Mouse (Mus musculus) left cerebral cortex, postnatal 25 days (tissue): ENCODE results near the gene Stau1. TPM values are rescaled to one million over a fixed set of nuclear protein-coding genes. Genes with fewer than 3 reads are reported as not detected.

ENCODE experiments used
- DNase-seq, 2 experiments: peaks; one replicate each; pipeline ENCODE4 v3.0.0; 2022; ENCODE audit warnings: low spot score in 2 of 2, mixed read lengths in 1 of 2
- intact Hi-C: fragments of 180-260 bp; cut with DNase I; formaldehyde crosslinking; loops from one replicate; pipeline ENCODE4 v1.15.1; 2025
- total RNA-seq, 2 experiments: library from RNA; stranded (reverse); gene quantifications; 2 replicates each; pipeline ENCODE4 v1.2.3; 2021

The Stau1 gene
- total RNA-seq, 2 experiments from 2014 or later, result 64.4 to 67.1 TPM

DNA sequence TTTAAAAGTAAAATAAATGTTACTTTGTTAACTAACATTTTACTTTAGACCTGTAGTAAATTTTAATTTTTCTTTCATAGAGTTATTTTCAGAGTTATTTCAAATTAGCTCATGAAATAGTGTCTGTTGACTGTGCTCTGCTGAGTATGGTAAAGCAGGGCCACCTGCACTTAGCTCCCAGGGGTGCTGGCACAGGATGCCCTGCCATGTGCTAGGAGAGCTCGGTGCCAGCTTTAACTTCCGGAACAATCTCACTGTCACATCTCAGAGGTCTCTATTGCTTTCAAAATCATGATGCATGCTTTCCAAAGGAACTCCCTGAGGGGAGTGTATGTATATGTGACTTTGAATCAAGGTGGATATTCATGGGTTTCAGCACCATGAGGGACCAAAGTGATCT is 59.9 kb downstream of the Stau1 start:
- intact Hi-C loops, result no loop called here

DNA sequence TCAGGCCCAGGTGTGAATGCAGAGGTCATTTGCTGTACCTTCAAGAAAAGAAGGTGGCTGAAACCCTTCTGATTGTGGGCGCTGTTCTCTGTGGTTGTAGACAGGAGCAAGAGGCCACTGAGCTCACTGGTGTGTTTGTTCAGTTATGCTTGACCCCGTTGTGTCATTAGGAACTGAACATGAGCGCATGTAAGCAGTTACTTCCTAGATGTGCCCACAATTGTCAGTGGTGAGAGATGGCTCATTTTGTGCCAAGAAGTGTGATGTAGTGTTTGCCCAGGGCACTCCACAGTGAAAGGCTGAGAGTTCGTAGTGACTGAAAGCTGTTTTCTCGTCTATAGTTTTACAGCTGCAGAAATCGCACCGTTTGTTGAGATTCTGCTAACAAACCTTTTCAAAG is 60.5 kb downstream of the Stau1 start:
- no peak for DNase-seq
- intact Hi-C loops, result no loop called here

More for the DNA sequence above, 59.9 kb downstream of the Stau1 start:
- no peak for DNase-seq

DNA sequence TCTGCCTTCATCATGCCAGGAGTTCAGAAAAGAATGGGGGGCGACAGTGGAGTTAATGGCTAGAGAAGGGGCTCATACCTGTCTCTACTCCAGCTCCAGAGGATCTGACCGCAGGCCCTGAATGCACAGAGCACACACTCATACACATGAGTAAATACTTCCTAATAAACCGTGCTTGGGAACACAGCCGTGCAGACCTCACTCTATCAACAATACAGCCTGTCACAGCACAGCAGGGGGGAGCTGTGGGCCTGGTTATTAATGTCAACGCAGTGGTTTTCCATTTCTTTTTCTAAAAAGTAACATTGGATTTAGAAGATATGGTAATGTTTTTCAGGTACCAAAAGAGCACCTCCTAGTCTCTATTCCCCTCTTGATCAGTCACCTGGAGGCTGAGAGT is 61.7 kb downstream of the Stau1 start:
- intact Hi-C loops, result no loop called here
- DNase-seq, result no peak

DNA sequence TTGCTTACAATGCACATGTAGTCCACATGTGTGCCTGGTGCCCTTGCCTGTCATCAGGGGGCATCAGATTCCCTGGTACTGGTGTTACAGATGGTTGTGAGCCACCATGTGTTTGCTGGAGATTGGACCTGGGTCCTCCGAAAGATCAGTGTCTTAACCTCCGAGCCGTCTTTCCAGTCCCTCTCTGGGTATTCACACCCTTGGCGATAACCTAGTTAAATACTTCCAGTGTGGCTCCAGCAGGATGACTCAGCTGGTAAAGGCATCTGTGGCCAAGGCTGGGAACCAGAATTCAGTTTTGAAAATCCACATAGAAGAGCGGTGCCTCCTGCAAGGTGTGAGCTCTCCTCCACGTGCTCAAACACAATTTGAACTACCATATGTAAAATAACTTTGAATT is 62.2 kb downstream of the Stau1 start:
- peak in 1 of 2 experiments; percentile 48 for DNase-seq
- intact Hi-C loops, result no loop called here

DNA sequence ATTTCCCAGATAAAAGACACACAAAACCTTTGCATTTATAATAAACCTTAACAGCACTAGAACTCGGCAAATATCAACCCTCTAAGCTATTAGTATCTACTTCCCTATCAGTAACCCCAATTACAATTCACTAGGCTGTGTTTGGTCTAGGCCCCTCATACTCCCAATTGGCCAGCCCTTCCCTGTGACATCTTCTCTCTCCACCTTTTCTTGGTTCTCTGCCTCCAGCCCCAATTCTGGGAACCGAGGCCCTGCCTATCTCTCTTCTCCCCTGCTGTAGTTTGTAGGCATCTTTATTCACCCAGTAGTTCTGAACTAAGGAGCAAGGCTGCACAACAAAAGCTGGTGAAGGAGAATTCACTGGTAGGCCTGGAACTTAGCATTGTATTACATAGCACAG is 72.1 kb downstream of the Stau1 start:
- intact Hi-C loops, result no loop called here
- no peak for DNase-seq

DNA sequence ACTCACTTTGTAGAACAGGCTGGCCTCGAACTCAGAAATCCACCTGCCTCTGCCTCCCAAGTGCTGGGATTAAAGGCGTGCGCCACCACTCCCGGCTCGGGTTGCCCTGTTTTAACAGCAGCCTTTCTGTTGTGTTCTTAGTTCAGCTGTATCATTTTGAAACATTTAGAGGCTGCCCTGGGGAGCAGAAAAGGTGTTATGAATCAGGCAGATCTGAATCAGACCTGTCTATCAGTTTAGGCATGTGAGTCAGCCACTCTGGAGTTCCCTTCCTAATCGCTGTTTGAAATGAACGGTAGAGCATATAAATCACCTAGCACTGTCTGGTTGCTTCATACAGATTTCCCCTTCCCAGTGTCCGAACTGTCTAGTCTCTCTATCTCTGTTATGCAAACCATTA is 85.6 kb downstream of the Stau1 start:
- no peak for DNase-seq

DNA sequence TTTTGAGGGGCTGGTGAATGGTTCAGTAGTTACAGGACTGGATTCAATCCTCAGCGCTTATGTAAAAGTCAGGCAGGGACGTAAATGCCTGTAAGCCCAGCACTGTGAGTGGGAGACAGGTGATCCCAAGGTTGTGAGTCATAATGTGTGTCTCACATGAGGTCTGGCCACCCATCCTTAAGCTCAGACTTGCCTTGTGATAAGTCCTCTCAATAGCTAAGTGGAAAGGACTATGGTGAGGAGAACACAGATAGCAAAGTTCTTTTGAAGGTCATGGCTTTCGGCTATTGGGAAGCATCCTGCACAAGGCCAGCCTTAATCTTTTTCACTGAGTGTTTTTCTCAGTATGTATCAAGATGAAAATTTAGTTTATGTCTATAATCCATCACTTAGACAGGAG is 86.4 kb downstream of the Stau1 start:
- intact Hi-C loops, result loop anchor here (10.0 kb wide), 1 partner anchor 285 kb away; the partner anchor contains the start of gene Kcnb1
- no peak for DNase-seq

More for the DNA sequence above, 85.6 kb downstream of the Stau1 start:
- intact Hi-C loops, result no loop called here

DNA sequence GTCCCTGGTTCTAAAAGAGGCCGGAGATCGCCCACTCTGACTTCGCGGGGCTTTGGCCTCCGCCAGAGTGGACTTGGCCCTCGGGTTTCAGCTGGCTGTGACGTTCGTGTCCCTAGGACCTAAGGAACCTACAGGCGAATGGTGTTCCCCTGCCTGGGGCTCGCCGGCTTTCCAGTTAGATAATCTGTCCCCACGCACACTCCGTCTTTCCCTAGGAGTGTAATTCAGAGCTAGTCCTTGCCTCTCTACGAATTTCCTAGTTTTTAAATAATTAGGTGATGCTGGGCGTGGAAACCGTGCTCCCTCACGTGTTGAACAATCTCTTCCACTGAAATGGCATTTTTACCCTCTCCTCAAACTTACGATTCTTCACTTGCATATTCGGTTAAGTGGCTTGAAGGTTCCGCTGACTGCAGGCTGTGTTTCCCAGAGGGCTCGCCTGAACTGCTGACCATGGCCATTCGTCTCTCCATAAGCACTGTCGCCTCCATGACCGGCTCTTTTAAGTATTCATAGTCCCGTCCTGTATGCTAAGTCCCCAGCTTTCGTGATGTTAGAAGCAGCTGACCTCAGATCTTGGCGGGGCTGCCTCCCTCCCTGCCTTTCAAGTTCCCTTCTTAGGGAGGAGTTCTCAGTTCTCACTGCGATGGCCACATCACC is 89.4 kb downstream of the Stau1 start:
- no peak for DNase-seq
- intact Hi-C loops, result loop anchor here (10.0 kb wide), 1 partner anchor 288 kb away; the partner anchor contains the start of gene Kcnb1

DNA sequence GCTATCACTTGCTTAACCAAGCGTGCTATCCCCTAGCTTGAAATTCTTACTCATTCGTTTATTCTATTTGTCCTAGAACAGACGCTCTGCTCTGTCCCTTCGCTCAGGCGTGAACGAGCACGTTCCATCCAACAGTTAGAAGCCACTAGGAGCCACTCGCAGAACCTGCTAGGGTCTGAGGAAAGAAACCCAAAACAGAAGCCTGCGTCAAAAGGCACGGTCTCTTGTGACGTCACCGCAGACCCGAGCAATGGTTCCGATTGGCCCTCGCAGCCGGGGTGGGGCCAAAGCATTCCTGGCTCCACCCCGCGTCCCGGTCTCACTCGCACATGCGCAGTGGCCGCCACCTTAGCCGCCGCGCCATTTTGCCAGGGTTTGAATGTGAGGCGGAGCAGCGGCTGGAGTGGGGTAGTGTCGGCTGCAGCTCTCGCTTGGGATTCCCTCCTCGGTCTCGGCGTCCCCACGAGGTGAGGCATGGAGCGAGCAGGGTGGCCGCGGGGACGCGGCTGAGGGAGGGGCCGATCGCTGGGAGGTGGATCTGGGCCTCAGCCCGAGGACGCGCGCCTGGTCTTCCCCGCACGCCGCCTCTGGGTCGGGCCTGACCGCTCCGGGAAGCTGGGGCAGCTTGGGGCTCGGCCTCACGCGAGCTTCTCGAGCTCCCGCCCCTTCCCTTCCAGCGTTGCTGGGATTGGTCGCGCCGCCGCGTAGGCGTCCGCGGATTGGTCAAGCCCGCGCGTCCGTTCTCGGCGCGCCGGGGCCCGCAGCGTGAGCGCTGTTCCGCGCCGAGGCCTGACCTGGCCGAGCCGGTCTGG is 90.2 kb downstream of the Stau1 start, which contains the start of gene Cse1l:
Gene Cse1l (plus strand): TSS at position 330 of the 812 bp plus-strand sequence.
- intact Hi-C loops, result loop anchor here (10.0 kb wide), 1 partner anchor 289 kb away; the partner anchor contains the start of gene Kcnb1

DNA sequence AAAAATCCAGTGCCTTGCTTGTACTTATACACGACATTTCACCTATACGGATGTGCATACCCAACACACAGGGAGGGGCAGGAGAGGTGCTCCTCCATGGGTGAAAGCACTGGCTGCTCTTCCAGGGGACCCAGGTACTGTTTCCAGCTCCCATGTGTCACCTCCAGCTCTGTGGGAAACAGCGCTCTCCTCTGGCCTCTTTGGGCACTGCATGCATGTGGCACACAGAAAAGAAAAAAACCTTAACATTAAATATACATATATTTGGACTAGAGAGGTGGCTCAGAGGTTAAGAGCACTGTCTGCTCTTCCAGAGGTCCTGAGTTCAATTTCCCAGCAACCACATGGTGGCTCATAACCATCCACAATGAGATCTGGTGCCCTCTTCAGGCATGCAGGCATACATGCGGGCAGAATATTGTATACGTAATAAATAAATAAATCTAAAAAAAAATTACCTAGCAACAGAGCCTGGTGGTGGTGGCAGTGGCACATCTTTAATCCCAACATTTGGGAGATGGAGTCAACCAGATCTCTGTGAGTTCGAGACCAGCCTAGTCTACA is 92.3 kb downstream of the Stau1 start:
- DNase-seq, result no peak
- intact Hi-C loops, result loop anchor here (10.0 kb wide), 1 partner anchor 291 kb away; the partner anchor contains the start of gene Kcnb1

More for the DNA sequence above, 90.2 kb downstream of the Stau1 start, which contains the start of gene Cse1l:
- peak; percentile 98 to 99 for DNase-seq

DNA sequence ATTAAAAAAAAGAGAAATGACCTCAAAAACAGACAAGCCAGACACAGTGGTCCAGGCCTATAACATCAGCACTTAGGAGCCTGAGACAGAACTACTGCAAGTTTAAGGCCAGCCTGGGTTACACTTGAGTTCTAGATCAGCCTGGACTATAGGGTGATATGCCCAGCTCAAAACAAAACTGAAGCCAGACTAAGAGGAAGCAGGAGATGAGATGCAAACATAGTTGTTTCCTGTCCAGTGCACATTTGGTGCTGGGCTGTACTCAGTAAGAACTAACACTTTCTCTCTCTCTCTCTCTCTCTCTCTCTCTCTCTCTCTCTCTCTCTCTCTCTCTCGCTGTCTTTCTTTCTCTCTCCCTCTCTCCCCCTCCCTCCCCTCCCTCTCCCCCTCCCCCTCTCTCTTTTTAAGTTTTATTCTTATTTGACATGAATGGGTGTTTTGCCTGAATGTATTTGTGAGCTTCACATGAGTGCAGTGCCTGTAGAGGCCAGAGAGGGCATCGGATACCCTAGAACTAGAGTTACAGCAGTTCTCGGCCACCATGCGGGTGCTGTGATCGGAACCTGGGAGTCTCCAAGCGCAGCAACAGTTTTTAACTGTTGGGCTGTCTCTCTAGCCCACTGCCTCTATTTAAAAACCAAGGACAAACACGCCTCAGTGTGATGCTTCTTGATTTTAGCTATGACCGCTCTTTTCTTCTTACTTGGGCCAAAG is 95.2 kb downstream of the Stau1 start:
- intact Hi-C loops, result loop anchor here (10.0 kb wide), 1 partner anchor 294 kb away; the partner anchor contains the start of gene Kcnb1
- DNase-seq, result no peak

DNA sequence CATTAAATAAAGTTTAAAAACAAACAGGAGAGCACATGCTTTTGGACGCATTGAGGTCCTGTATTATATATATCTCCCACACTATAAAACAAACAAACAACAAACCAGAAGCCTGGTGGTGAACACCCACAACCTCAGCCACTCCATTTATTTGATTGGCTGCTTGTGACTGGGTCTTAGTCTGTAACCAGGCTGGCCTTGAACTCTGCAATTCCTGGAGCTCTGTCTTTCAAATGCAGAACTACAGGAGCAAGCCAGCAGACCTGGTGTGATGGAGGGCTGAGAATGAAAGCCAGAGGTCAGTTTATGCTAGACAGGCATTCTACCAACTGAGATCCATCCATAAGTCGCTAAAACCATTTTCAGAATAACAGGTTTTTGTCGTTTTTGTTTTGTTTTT is 96.4 kb downstream of the Stau1 start:
- intact Hi-C loops, result loop anchor here (10.0 kb wide), 1 partner anchor 295 kb away; the partner anchor contains the start of gene Kcnb1
- no peak for DNase-seq

DNA sequence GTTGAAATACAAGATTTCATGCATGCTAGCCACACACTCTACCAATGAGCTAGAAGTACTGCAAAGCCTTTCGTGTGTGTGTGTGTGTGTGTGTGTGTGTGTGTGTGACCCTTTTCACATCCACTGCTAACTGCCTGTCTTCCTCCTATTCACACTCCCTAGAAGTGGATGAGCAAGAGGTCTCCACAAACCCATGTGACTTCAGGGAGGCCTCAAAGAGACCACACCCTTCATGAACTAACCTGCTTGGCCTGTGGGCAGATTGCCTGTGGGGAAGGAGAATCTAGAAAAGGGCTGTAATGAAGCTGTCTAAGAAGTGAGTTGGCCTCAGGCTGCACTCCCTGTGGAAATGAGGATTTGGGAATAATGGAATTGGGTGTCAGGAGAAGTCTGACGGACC is 96.9 kb downstream of the Stau1 start:
- intact Hi-C loops, result no loop called here
- DNase-seq, result no peak

Other genes with a start within 250 kb of the Stau1 start
- gene Trp53rkb, start 203.8 kb downstream of the Stau1 start, total RNA-seq, result 1 to 10 TPM; 7.2 to 7.7 TPM
- gene Arfgef2, start 190.7 kb downstream of the Stau1 start, total RNA-seq, result 10 to 100 TPM; 52.7 to 54.6 TPM
- 10 to 100 TPM; 56.0 to 58.7 TPM for gene Cse1l, start 90.3 kb downstream of the Stau1 start, total RNA-seq
- 10 to 100 TPM; 27.7 to 28.6 TPM for gene Ddx27, start 18.9 kb upstream of the Stau1 start, total RNA-seq
- gene Znfx1, start 66.7 kb upstream of the Stau1 start, total RNA-seq, result 10 to 100 TPM; 63.5 to 70.3 TPM
- 100 to 1,000 TPM; 192 to 207 TPM for gene Kcnb1, start 193.9 kb upstream of the Stau1 start, total RNA-seq
- gene Ptgis, start 244.3 kb upstream of the Stau1 start, total RNA-seq, result 1 to 10 TPM; 1.6 to 2.7 TPM